Mouse (Mus musculus) small intestine, adult 2 months (tissue): ENCODE data around the gene Ccdc27. TPM values are rescaled to one million over a fixed set of nuclear protein-coding genes. Genes with fewer than 3 reads are reported as not detected.

Source experiments
- H3K27ac ChIP-seq: fragments of 200-500 bp; 2 replicates; pipeline ENCODE4 v1.5.1; 2012; ENCODE audit warnings: low read depth, low read length, control low read depth, inconsistent platforms; ENCODE audit not compliant: insufficient read depth
- H3K27me3 ChIP-seq: fragments of 200-500 bp; 2 replicates; pipeline ENCODE4 v1.6.1; 2012; ENCODE audit warnings: mild to moderate bottlenecking, moderate library complexity, low read length, inconsistent platforms; ENCODE audit not compliant: control insufficient read depth, insufficient read depth
- H3K36me3 ChIP-seq: fragments of 200-500 bp; 2 replicates; pipeline ENCODE4 v1.6.1; 2012; ENCODE audit warnings: mild to moderate bottlenecking, low read length, control low read depth, inconsistent platforms; ENCODE audit not compliant: control insufficient read depth, insufficient read depth
- H3K4me1 ChIP-seq: fragments of 200-500 bp; 2 replicates; pipeline ENCODE4 v1.6.1; 2012; ENCODE audit warnings: low read length, inconsistent platforms, mixed read lengths; ENCODE audit not compliant: control insufficient read depth, insufficient read depth, insufficient read length
- H3K4me3 ChIP-seq: fragments of 200-500 bp; 2 replicates; pipeline ENCODE4 v1.5.1; 2012; ENCODE audit warnings: low read depth, mild to moderate bottlenecking, control low read depth, inconsistent platforms, low read length, moderate library complexity
- CTCF ChIP-seq: fragments of 200-500 bp; IDR thresholded peaks from 2 replicates; pipeline ENCODE4 v1.5.1; 2012; ENCODE audit warnings: low read depth, mild to moderate bottlenecking, control low read depth, inconsistent platforms, low read length, moderate library complexity, mixed read lengths; ENCODE audit not compliant: insufficient replicate concordance, insufficient read length; ENCODE audit errors: extremely low read depth
- POLR2A ChIP-seq: fragments of 200-500 bp; IDR thresholded peaks from 2 replicates; pipeline ENCODE4 v1.6.1; 2012; ENCODE audit warnings: low read depth, mild to moderate bottlenecking, control low read depth, inconsistent platforms, low read length, moderate library complexity
- WGBS: fragments of 180-500 bp; shearing (Covaris S2); methylation state at CpG from one replicate; pipeline ENCODE4 v1.1.7; 2018; 5-methylcytosine and 5-hydroxymethylcytosine counted together
- polyA plus RNA-seq: library from polyadenylated mRNA; depleted of rRNA; stranded (reverse); fragments of >200 nt; gene quantifications from 2 replicates; pipeline ENCODE4 v1.2.3, GENCODE M21; 2012

The Ccdc27 gene
- polyA plus RNA-seq, 1 experiment = not detected

DNA sequence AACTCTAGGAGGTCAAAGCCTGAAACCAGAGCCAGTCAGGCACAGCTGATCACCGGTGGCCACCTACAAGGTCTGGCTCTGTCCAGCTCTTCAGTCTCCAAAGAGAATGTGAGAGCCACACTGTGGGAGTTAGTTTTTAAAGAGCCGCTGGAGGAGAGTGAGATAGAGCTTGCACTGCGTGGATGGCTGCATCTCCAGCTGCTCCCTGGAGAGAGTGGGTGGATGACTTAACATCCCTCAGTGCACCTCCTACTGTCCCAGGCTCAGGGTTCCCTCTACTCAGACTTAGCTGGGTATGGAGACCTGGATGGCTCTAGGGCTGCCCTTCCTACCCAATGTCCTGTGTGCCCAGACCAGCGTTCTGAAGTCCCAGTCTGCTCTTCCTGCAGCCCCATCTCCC, 37.7 kb upstream of the Ccdc27 start:
- WGBS = 48% methylated on average over 4 of the region's 4 CpGs
- H3K27ac ChIP-seq = no peak overlapping the region
- H3K36me3 ChIP-seq = no peaks in the 10 kb centered on the region
- no peak overlapping the region for H3K4me3 ChIP-seq
- H3K4me1 ChIP-seq = no peaks in the 10 kb centered on the region
- H3K27me3 ChIP-seq = no peaks in the 10 kb centered on the region
- TF ChIP-seq CTCF (no peak), POLR2A (no peak)

DNA sequence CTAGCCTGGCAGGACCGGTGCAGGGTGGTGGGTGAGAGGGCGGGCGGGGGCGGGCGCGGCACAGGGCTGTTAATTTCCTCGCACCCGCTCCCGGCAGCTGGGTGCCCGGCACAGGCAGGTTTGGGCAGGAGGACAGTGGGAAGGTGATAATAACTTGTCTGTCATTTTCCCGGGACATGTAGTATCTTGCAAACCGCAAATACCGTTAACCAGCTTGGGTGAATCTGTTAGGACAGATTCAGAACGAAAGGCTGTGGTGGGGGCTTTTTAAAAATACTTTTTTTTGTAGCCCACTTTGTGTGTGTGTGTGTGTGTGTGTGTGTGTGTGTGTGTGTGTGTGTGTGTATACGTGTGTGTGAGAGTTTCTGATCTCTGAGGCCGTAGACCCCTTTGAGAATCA, 29.5 kb upstream of the Ccdc27 start:
- H3K27me3 ChIP-seq = no peaks in the 10 kb centered on the region
- WGBS = 22% methylated on average over 15 of the region's 16 CpGs
- no peaks in the 10 kb centered on the region for H3K36me3 ChIP-seq
- TF ChIP-seq POLR2A (no peak), CTCF (no peak)
- H3K4me1 ChIP-seq = no peaks in the 10 kb centered on the region
- no peak overlapping the region for H3K27ac ChIP-seq
- no peak overlapping the region for H3K4me3 ChIP-seq

DNA sequence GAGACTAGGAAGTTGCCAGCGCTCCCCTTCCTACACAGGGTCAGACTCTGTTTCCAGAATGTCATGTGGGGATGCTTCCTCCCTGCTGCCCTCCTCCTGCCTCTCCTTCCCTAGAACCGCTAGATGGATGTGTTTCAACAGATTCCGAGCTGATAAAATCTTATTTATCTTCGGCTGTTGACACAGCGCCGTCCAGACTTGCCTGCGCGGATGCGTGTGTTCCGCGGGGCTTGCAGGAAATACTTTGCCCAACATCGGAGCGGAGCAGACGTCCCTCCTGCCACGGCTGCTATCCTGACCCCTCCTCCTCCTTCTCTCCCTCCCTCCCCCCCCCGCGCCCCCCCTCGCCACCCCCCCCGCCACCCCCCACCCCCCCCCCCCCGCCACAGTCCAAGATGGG, 29.0 kb upstream of the Ccdc27 start:
- TF ChIP-seq POLR2A (no peak), CTCF (no peak)
- Histone ChIP-seq H3K36me3 (no peaks in the 10 kb centered on the region), H3K27me3 (no peaks in the 10 kb centered on the region), H3K4me3 (no peak overlapping the region), H3K27ac (no peak overlapping the region), H3K4me1 (no peaks in the 10 kb centered on the region)
- 4% methylated on average over 15 of the region's 20 CpGs for WGBS

DNA sequence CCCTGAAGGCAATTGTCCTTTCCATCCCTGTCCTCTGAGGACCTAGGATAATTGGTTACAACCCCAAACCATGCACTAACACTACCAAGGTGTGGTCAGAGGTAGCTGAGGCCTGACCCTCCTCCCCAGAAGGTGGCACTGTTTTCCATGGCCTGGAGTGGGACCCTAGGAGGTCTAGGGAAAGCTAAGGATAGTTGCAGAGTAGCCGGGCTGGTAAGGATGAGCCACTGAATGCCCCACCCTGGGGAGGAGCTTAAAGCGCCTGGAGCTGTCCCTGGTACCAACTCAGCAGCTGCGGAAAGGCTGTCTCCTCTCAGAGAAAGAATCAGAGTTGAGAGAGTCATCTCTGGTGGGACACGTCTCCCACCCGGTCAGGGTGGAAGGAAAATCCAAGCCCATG, 28.4 kb upstream of the Ccdc27 start:
- Histone ChIP-seq H3K27me3 (no peaks in the 10 kb centered on the region), H3K27ac (no peak overlapping the region), H3K4me3 (no peak overlapping the region), H3K36me3 (no peaks in the 10 kb centered on the region), H3K4me1 (no peaks in the 10 kb centered on the region)
- TF ChIP-seq POLR2A (no peak), CTCF (no peak)
- 3% methylated on average over 5 of the region's 5 CpGs for WGBS

DNA sequence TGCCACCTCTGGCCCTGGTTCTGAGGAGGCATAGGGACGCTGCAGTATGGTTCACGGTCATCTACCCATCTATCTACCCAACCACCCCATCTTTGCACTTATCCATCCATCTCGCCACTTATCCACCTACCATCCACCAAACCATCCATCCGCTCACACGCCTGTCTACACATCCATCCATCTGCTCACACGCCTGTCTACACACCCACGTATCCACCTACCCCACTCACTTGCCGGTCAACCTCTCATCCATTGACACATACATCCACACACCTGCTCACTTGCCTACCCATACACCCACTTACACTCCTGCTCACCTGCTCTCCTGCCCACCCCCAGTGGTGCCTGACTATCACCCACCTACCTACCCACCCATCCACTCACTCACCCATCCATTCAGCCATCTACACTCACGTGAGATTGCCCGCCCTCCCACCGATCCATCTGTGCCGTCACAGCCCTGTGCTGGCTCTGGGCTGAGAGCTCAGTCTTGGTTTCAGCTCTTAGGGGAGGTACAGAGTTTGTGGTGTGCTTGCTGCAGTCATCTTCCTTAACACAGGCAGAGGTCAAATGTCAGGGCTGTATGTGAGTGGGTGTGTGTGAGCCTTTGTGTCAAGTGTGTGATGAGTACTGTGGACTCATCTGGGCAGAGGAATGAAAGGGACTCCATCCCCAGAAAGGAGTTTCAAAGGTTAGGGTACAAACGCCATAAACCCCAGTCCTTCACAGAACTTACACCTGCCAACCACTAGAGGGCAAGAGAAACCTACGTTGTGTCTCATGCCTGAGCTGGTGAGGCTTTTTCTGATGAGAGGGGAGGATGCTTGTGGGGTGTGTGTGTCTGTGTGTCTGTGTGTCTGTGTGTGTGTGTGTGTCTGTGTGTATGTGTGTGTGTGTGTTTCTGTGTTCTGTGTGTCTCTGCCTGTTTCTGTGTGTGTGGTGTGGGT, 22.6 kb upstream of the Ccdc27 start:
- 58% methylated on average over 14 of the region's 14 CpGs for WGBS
- H3K4me3 ChIP-seq = no peak overlapping the region
- no peak overlapping the region for H3K27ac ChIP-seq
- no peaks in the 10 kb centered on the region; the same call in 1 of the 2 replicates for H3K4me1 ChIP-seq
- TF ChIP-seq CTCF (peak; percentile 43; the same call in 1 of the 2 replicates), POLR2A (no peak)
- H3K36me3 ChIP-seq = no peaks in the 10 kb centered on the region
- no peaks in the 10 kb centered on the region for H3K27me3 ChIP-seq

DNA sequence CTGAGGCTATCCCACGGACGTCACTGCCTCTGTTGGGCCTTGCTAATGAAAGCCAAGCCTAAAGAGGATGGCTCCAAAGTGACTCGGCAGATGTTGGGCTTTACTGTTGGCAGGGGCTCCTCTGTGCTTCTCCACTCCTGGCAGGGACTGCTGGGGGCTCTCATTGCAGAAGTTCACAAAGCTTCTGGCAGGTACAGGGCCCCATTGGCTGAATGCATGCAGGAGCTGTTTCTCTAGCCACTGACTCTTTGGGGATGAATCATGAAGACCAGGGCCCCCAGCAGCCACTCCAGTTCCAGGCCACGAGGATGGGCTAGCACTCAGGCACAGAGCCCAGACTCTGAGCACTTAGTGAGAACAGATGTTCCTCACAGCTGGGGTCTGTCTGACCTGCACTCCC, 15.2 kb upstream of the Ccdc27 start:
- no peak overlapping the region for H3K4me3 ChIP-seq
- no peak overlapping the region for H3K27ac ChIP-seq
- no peaks in the 10 kb centered on the region for H3K36me3 ChIP-seq
- H3K4me1 ChIP-seq = no peaks in the 10 kb centered on the region; the same call in 1 of the 2 replicates
- H3K27me3 ChIP-seq = no peaks in the 10 kb centered on the region
- 55% methylated on average over 4 of the region's 4 CpGs for WGBS
- TF ChIP-seq POLR2A = no peak

DNA sequence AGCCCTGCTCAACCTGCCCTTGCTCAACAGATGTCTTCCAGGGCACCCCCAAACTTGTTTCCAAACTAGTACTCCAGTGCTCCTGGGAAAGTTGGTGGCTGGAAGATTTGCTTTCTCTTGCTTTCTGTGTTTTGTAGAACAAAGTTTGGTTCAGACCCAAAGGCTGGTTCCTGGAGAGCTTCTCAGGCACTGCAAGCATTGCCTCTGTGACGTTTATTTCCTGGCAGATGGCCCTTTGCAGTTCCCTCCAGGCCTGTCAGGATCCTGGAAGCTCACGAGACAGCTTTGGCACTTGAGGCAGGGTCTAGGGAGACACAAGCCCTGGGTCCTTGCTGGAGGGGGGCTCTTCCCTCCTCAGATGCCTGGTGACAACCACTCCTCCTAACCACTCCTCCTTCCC, 14.2 kb upstream of the Ccdc27 start:
- WGBS = 42% methylated on average over 2 of the region's 2 CpGs
- no peak for TF ChIP-seq POLR2A
- no peak for TF ChIP-seq CTCF
- Histone ChIP-seq H3K4me3 (no peak overlapping the region), H3K27ac (no peak overlapping the region), H3K36me3 (no peaks in the 10 kb centered on the region), H3K4me1 (no peaks in the 10 kb centered on the region; the same call in 1 of the 2 replicates), H3K27me3 (no peaks in the 10 kb centered on the region)

DNA sequence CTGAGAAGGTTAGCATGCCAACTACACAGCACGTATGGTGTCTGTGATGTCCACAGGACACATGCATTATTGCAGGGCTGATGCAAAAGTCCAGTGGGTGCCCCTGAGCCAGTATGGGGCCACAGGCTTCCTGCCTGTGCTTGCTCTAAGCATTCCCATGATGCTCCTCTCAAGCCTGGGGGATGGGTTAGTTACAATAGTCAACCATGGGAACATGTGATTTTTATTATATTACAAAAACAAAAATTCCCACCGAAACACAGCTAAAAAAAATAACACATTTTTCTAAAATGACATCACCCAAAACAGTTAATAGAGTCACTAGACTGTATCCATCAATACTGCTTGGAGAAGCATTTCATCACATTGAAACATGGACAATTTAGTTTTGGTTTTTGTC, 13.6 kb upstream of the Ccdc27 start:
- Histone ChIP-seq H3K27me3 (no peaks in the 10 kb centered on the region), H3K4me1 (no peaks in the 10 kb centered on the region; the same call in 1 of the 2 replicates), H3K27ac (no peak overlapping the region), H3K4me3 (no peak overlapping the region), H3K36me3 (no peaks in the 10 kb centered on the region)
- 65% methylated on average over 2 of the region's 2 CpGs for WGBS
- TF ChIP-seq CTCF (no peak), POLR2A (no peak)
